Mouse (Mus musculus) 3T3-L1 (cell line): ENCODE results near the gene Mettl23.
"Not testable (repeated sequence)": the region's sequence is repeated elsewhere in the genome, so short reads cannot be mapped to it uniquely, and the experiment has no call there.

Experiments
- DNase-seq: peaks from one replicate; pipeline ENCODE4 v3.0.0-alpha.2; 2015; ENCODE audit warnings: low read depth, low spot score

Gene Mettl23

DNA sequence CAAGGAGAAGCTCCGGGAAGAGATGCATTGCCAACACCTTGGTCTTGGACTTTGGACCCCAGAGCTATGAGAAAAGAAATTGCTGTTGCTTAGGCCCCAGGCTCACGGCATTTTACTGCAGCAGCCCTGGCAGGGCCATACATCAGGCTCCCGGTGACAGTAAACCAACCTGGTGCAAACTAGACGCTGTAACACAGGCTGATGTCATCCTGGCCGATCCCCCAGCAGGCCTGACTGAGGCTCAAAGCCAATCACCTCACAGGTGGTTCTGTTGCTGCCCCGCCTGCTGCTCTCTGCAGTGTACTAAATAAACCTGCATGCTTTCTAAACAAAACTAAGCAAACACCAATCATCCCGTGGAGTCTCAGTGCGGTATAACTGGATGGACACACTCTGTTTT lies 24.4 kb upstream of the Mettl23 start:
- no peak for DNase-seq

DNA sequence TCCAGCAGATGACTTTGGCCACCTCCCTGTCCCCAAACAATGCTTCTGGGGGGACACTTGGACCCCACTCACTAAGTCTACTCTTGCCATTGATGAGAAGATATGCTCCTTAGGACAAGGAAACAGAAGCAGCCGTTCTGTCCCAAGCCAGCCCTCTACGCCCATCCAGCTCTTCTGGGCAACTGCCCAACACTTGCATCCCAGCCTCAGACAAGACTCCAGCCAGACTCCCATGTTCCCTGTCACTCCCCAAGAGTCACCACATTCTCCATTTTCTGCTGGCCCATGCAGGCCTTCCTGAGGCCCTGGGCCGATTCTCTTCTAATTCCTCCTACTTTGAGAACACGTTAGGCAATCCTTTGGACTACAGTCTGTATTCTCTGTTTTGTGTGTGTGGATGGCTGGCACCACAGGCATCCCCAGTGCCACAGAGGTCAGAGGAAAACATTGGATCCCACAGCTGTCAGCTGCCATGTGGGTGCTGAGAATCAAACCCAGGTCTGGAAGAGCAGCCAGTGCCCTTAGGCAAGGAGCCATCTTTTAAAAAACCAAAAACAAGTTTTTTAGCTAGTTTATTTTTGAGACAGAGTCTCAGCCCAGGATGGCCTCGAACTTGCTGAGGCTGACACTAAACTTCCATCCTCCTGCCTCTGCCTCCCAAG lies 23.0 kb upstream of the Mettl23 start:
- peak; percentile 51 for DNase-seq

DNA sequence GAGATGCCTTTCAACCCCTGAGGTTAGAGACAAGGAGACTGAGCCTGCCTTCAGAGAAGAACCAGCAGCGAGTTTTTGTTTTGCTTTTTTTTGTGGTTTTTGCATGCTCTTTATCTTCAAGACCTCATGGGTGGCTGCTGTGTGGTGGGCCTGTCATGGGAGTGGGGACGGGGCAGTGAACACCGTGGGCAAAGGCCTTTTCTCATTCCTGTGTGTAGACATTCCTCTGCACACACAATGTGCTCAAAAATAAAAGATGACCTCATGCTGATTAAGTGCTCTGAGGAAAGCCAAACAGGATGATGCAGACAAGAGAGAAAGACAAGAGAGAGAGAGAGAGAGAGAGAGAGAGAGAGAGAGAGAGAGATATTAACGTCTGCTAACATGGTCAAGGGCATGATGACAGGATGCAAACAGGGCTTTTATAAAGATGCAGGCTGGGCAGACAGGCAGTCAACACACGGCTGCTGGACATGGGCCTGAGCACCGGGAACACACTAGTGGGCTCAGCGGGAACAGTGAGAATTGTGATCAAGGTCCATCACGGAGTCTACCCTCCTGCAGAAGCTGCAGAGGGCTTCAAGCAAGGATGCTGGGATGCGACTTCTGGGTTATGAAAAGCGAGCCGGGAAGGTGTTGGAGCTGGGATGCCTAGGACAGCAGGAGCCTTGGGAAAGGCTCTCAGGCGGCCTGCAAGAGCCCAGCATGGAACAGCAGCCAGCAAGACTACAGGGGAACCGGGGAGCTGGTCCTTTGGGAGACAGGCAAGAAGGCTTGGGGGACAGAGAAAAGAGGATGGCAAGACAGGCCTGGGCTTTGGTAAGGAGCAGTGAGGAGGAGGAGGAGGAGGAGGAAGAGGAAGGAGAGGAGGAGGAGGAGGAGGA lies 21.8 kb upstream of the Mettl23 start:
- DNase-seq, result peak; percentile 86

DNA sequence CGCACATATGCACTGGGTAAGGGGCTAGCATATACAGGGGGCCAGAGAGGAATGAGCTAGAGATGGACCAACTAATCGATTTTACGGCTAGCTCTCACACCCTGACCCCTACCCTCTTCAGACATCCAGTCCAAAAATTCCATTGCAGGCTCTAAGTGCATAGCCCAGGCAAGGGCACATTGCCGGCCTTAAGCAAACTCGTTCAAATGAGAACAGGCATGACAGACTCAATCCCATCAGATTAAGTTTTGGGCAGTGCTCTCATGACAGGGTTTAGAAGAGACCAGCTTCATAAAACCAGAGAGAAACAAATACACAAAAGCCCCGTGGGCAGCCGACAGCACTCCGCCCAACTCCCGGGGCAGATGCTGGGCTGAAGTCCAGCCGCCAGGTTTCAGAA lies 20.9 kb upstream of the Mettl23 start:
- no peak for DNase-seq

DNA sequence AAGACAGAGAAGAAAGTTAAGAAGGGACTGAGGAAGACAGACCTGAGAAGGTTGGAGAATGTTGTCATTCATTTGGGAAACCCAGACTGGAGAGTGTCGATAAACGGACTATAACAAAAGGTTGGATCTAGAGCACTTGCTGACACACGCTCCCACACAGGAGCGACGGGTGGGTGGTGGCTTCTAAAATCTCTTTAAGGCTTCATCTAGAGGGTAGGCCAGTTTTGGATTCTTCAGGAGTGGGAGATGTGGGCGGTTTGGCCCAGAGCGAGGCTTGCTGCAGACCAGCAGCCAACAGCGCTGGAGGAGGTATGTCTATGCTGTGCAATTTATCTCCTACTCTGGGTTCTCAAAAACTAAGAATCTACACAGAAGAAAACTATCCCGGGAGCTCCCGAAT lies 20.5 kb upstream of the Mettl23 start:
- no peak for DNase-seq

DNA sequence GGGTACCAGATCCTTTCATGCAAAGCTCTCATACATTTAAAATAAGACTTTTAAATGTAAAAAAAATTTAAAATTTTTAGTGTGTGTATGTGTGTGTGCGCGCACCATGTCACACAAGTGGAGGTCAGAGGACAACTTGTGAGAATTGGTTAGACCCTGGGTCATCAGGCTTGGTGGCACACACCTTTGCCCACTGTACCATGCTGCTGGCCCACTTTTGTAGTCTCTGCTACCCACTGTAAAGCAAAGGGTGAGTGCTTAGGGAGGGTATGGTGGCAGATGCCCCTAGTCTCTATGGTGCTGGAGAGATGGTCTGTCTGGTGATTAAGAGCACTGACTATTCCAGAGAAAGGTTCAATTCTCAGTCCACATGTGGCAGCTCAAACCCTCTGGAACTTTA lies 19.8 kb upstream of the Mettl23 start:
- DNase-seq, result no peak

DNA sequence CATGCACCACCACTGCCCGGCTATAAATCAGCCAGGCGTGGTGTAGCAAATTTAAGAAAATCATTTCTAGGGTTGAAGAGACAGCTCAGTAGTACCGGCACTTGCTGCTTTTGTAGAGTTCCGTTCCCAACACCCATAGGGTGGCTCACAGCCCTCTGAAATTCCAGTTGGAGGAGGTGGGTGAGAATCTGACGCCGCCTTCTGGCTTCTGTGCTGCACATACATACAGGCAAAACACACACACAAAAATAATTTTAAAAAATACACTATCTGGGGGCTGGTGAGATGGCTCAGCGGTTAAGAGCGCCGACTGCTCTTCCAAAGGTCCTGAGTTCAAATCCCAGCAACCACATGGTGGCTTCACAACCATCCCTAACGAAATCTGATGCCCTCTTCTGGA lies 19.2 kb upstream of the Mettl23 start:
- DNase-seq, result not testable (repeated sequence)

DNA sequence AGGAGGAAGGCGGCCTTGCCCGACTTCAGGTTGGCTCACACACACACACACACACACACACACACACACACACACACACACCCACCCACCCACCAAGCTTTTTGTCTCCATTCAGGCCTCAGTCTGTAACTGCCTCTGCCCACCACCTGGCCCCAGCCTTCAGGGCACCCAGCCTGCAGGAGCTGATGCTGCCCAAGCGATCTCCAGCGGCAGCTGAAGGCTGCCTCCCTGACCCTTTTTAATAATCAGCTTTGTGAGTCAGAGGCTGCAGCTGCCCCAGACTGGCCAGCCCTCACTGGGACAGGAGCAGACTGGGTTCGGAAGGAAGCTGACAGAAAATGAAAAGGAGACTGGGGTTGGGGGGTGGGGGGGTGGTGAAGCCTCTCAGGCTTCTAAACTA lies 17.8 kb upstream of the Mettl23 start:
- peak; percentile 66 for DNase-seq

DNA sequence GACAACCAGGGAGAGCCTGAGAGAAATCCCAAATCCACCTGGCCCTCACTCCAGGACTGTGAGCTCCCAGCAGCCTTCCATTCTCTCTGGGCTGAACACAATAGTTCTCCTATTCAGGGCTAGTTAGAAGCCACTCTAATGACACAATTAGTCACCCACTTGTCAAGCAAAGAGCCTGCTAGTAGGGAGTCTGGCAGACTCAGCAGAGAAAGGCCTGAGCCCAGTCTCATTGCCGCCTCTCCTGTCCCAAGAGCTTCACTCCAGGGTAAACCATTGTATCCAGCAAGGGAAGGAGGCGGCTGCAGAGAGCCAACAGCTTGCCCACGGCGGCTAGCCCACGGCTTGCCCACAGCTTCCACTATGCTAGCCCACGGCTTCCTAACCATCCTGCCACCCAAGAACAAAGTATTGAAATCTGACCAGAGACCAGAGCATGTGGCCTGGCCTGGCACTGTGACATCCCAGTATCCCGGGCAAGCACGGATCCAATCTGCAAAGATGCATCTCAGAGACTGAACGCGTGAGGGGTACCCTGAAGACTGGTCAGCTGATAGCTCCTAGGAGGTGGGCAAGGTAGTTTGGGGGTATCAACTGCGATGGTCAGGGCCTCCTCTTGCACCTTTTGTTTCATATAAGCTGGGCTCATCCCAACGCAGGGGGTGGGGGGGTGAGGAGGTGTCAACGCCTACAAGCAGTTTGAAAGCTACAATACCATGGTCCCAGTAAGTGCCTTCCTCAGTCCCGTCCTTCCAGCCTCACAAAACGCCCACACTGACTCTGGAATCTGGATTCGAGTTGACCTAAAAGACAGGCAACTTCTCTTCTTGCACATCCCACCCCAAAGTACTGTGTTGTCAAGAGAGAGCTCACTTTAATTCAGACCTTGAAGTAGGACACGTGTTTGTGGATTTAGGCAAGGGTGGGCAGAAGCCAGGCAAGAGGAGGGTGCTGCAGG lies 16.3 kb upstream of the Mettl23 start:
- DNase-seq, result peak; percentile 45

DNA sequence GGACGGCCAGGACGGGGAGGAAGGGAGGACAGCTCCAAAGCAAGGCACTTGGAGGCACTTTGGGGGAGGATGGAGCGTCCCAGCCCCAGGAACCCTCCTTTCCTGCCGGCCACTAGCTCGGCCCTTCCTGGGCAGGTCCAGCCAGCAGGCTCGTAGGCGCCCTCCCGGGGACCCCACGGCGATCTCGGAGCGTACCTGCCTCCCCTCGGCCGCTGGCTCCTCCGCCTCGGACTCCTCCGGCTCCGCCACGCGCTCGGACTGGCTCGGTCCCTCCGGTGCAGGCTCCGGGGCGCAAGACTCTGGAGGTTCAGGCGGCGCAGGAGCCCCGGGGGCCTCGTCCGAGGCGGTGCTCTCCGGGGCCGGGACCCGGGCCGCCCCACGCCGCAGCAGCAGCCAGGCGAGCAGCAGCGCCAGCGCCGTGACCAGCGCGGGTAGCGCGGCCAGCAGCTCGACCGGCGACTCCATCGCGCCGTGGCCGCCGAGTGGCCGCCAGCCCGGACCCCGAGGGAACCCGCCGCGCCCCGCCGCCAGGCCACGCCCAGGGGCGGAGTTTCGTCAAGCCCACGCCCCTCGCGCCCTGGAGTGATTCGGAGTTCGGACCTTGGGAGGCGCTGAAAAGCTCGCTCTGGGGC lies 15.4 kb upstream of the Mettl23 start, which contains the start of gene Mxra7:
Mxra7 (minus strand) TSS at position 513 of the 632 bp plus-strand sequence.
- DNase-seq, result peak; percentile 72

DNA sequence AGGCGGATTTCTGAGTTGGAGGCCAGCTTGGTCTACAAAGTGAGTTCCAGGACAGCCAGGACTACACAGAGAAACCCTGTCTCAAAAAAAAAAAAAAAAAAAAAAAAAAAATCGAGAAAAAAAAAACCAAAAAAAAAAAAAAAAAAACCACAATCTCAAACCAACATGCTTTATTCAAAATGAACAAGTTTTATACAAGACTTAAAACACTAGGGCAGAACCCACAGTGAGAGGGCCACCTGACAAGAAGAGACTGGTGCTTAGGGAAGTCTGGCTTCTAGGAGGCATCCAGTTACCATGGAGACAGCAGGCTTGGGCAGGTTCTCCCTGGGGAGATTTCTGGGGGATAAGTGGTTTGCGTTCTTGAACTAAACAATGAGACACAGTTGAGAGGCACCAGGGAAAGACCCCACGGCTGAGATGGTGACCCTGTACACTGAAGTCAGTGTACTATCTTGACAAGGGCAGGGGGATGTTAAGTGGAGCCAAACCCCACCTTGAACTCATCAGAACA lies 10.8 kb upstream of the Mettl23 start:
- no peak for DNase-seq

DNA sequence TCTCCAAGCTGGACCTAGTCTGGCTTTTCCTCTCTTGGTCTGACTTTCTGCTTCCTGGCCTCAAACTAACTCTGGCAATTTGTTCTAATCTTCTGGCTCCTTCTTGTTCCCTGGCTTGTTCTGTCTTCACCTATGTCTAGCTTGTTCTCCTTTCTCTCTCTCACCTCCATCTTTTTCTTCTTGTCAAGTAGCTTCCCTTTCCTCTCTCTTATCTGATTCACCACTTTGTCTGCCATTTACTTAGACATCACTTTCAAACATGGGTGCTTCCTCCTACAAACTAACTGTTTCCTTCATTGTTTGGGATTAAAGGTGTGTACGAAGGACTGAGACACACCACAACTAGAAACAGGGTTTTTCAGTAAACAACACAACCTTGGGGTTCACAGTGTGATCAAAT lies 8.1 kb upstream of the Mettl23 start:
- DNase-seq, result no peak

DNA sequence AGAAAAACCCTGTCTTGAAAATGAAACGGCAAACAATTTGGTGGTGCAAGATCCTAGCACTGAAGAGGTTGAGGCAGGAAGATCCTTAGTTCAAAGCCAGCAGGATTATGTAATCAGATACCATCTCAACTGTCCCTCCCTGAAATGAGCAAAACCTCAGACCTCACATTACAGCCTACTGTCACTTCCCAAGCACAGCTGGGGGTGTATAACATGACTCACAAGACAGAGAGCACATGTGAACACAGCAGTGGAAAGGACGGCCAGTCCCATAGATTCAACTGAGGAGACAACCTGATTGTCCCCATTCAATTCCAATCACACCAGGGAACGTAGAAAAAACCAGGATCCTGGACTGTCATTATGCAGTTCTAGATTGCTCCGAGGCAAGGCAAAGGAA lies 6.8 kb upstream of the Mettl23 start:
- DNase-seq, result peak; percentile 59

DNA sequence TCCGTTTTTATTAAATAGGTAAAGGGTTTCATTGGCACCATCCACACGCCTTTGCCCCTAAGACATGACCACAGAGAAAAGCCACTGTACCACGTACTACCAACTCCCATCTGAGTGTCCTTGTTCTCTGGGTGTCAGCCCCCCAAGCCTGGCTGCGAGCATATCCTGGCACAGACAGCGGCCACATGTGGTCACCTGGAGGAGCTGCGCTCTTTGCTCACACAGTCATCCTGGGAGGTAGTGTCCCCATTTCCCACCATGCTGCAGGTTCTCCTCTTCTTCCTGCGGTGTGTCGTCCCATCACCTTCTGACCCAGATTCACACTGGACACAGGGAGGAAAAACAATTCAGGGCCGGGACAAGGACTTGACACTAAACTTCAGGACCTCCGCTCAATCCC lies 5.6 kb upstream of the Mettl23 start:
- DNase-seq, result no peak

DNA sequence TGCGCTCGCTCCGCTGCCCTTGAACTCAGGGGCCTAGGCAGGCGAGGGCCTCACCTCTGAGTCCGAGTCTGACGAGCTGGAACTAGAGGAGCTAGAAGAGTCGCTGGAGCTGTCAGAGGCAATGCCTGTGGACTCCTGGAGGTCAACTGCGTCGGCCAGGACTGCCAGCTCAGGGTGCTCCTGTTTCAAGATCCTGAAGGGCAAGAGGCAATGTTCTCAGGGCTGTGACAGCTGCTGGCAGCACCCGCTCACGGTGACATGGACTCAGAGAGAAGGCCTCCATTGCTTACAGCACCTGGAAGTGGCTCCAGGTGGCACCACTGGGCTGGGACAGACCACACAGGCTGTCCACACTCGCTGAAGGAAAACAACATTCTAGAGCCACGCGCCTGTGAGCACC lies 4.1 kb upstream of the Mettl23 start:
- DNase-seq, result no peak

DNA sequence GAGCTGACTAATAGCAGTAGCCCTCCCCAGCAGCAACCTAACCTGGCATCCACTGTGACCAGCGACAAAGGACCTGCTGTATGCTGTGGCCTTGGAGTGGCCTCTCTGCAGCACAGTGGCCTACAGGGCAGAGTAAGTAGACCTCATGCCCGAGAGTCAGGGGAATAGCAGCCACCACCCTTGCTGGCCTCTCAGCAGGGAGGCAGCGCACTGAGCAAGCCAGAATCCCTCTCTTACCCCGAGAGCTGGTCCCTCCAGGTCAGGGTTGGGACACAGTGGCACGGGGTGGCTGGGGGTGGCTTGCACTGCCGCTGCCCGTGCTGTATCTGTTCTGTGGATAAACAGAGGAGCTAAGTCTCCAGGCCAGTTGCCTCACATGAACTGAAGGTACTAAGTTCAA lies 3.5 kb upstream of the Mettl23 start:
- DNase-seq, result no peak

DNA sequence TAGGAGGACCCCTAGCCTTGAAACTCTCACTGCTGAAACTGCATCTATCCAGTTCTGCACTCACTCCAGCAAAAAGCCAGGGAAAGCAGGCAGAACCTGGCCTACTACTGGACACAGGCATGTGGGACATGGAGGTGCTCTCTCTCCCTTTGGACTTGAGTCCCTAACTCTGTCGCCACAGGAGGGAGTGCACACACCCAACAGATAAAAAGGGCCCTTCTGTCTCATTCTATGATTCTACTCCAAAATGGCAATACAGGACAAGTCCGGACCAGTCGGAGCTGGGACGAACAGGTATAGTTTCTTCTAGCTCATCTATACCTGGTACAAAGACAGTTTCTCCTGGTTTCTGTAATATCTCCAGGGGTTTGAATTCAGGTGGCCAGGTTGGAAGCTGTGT lies 2.3 kb upstream of the Mettl23 start:
- DNase-seq, result no peak

DNA sequence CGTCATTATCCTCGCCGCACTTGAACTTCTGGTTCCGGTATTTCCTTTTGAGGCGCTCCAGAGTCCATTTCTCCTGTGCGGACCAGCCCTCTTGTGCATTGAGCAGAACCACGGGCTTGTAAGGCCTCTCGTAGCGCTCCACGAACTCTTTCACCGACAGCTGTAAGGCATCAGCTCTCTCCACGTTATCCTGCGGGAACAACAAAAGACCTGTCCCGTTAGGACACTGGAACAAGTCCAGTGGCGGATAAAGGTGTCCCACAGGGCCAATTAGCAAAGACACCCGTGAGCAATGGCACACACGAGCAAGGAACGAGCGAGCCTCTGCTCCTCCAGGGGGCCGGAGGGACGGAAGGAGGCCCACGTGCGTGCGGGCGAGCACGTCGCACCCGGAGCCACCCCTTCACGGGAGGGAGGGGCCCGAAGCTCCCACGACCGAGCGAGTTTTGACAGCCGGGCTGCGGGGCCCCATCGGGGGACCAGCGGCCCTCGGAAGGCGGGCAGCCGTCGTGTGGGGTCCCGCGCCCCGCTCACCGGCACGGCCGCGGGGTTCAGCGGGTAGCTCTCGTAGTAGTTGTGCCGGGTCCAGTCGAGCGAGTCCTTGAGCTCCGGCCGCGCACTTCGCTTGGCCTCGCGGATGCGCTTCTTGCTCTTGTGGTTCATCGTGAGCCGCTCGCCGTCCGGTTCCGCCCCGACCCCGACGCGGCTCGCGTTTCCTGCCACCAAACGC lies 382 bp upstream of the Mettl23 start:
- peak; percentile 61 for DNase-seq

DNA sequence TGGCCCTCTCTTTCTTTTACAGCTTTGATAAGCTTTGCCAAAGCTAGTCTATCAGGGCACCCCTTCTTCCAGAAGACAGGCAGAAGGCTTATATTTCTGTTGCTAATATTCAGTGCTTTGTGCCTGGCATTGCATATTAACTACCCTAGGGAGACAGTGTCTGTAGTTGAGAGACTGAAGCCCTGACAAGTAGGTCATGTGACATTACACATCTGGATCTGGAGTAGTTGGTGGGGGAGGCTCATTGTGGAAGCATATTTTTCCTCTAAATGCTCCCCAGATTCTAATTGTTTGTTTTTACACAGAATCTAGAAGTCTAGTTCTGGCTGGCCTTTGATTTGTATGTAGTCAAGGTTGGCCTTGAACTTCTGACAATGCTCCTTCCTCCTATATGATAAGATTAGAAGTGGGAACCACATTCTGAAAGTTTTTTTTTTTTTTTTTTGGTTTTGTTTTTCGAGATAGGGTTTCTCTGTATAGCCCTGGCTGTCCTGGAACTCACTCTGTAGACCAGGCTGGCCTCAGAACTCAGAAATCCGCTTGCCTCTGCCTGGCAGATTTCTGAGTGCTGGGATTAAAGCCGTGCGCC lies 3.6 kb downstream of the Mettl23 start:
- DNase-seq, result no peak
